Mouse (Mus musculus): ENCODE measurements around the gene Ppat.

DNA sequence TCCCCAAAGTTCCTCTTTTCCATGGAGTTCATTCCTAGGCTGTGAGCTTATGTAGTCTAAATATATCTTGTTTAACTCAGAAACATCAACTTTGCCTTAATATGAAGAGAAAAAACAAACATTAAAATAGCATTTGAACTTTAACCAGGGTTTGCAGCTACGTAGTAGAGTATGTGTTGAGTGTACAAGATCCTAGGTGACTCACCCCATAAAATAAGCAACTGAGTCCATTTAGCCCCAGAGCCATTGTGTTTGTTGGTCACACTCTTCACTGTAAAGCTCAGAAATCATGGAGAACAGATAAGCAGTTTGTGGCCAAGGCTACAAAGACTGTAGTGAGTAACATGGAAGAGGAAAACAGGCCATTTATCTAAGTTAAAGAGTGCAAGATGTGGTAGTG is 67.3 kb downstream of the Ppat start:
- TF ChIP-seq GATA1 (IDR thresholded peaks at IDR 0.05; ENCODE audit: borderline replicate concordance, low read length) (no peak), FLI1 (IDR thresholded peaks at IDR 0.05; ENCODE audit: low read length) (no peak)

Data from megakaryocyte, embryonic 14.5 days (primary cell).